Mouse (Mus musculus) olfactory bulb, adult 2 months (tissue): ENCODE data around the gene Thrb.

Experiments
- CTCF ChIP-seq: fragments of 200-500 bp; IDR thresholded peaks from 2 replicates; pipeline ENCODE4 v1.5.1; 2012; ENCODE audit warnings: low read depth, mild to moderate bottlenecking, low read length, moderate library complexity; ENCODE audit not compliant: insufficient read depth
- POLR2A ChIP-seq: fragments of 200-500 bp; IDR thresholded peaks from 2 replicates; pipeline ENCODE4 v1.6.1; 2012; ENCODE audit warnings: mild to moderate bottlenecking, low read depth, low read length, moderate library complexity; ENCODE audit not compliant: insufficient read depth

- TF ChIP-seq CTCF (no peak), POLR2A (no peak)
These were observed 257.2 kb downstream of the Thrb start for GRCm38 (mm10) chr14:17917124-17917763.
